Mouse (Mus musculus) myocyte (in vitro differentiated cells): Measurements from ENCODE around the gene Stx3.

Experiments
- CEBPB ChIP-seq: IDR thresholded peaks from 2 replicates; pipeline ENCODE4 v1.6.1; 2011; ENCODE audit warnings: mild to moderate bottlenecking, moderate library complexity; ENCODE audit not compliant: poor library complexity, insufficient read depth, severe bottlenecking
- E2F4 ChIP-seq: IDR thresholded peaks from one replicate; pipeline ENCODE4 v1.6.1; 2011; ENCODE audit warnings: mild to moderate bottlenecking, control low read depth, moderate library complexity; ENCODE audit not compliant: insufficient read depth
- MAX ChIP-seq: IDR thresholded peaks from one replicate; pipeline ENCODE4 v1.6.1; 2011; ENCODE audit warnings: low read depth, mild to moderate bottlenecking, control low read depth
- MYOD1 ChIP-seq, 3 experiments: IDR thresholded peaks; one replicate each; pipeline ENCODE4 v1.6.1; 2011; ENCODE audit warnings: control low read depth in 2 of 3, low read depth in 2 of 3, mild to moderate bottlenecking in 2 of 3, moderate library complexity in 1 of 3; ENCODE audit not compliant: insufficient read length in 2 of 3, control insufficient read depth in 1 of 3
- MYOG ChIP-seq, 3 experiments: IDR thresholded peaks; one replicate each; pipeline ENCODE4 v1.6.1; 2011; ENCODE audit warnings: control low read depth in 2 of 3, low read depth in 2 of 3, mild to moderate bottlenecking in 2 of 3; ENCODE audit not compliant: insufficient read length in 2 of 3, control insufficient read depth in 1 of 3, insufficient read depth in 1 of 3
- POLR2A ChIP-seq: IDR thresholded peaks from one replicate; pipeline ENCODE4 v1.6.1; 2011; ENCODE audit warnings: low read depth, mild to moderate bottlenecking, control low read depth, moderate library complexity; ENCODE audit not compliant: insufficient read length
- POLR2AphosphoS2 ChIP-seq: IDR thresholded peaks from one replicate; pipeline ENCODE4 v1.6.1; 2011; ENCODE audit warnings: low read depth, control low read depth; ENCODE audit not compliant: insufficient read length
- SRF ChIP-seq: IDR thresholded peaks from one replicate; pipeline ENCODE4 v1.6.1; 2011; ENCODE audit warnings: low read depth; ENCODE audit not compliant: control insufficient read depth, insufficient read length
- TCF12 ChIP-seq: IDR thresholded peaks from one replicate; pipeline ENCODE4 v1.6.1; 2011; ENCODE audit warnings: mild to moderate bottlenecking, control low read depth; ENCODE audit not compliant: poor library complexity, insufficient read depth, severe bottlenecking
- TCF3 ChIP-seq: IDR thresholded peaks from one replicate; pipeline ENCODE4 v1.6.1; 2011; ENCODE audit warnings: low read depth, control low read depth; ENCODE audit not compliant: insufficient read length
- USF1 ChIP-seq: IDR thresholded peaks from one replicate; pipeline ENCODE4 v1.6.1; 2011; ENCODE audit warnings: low read depth, mild to moderate bottlenecking, control low read depth, moderate library complexity

- TF ChIP-seq E2F4 = no peak
- TF ChIP-seq POLR2A = no peak
- no peak for TF ChIP-seq MAX
- TF ChIP-seq USF1 = no peak
- TF ChIP-seq TCF12 = no peak
- TF ChIP-seq POLR2AphosphoS2 = no peak
- no peak for TF ChIP-seq MYOG (IDR thresholded peaks at IDR 0.05; ENCODE audit: control insufficient read depth in 1 of 3, insufficient read depth in 1 of 3, insufficient read length in 2 of 3, low read depth in 2 of 3)
- no peak for TF ChIP-seq CEBPB
- no peak for TF ChIP-seq SRF
- no peak for TF ChIP-seq TCF3
- TF ChIP-seq MYOD1 (IDR thresholded peaks at IDR 0.05; ENCODE audit: control insufficient read depth in 1 of 3, insufficient read length in 2 of 3, low read depth in 2 of 3) = no peak
Measured at GRCm38 (mm10) chr19:11813136-11813535, 6.1 kb downstream of the Stx3 start.
